Mouse (Mus musculus) testis, adult 2 months (tissue): ENCODE measurements at regions not wholly inside any gene's neighbourhood (a gene's known extent, or its start where the extent isn't known, plus 50 kb on each side); places are given as distances from the start of the nearest gene placed in this dataset.

Source experiments
- CTCF ChIP-seq: fragments of 200-500 bp; IDR thresholded peaks from 2 replicates; pipeline ENCODE4 v1.5.1; 2012; ENCODE audit warnings: low read depth, mild to moderate bottlenecking, inconsistent platforms, low read length, moderate library complexity; ENCODE audit not compliant: control insufficient read depth, insufficient read depth, insufficient replicate concordance
- POLR2A ChIP-seq: fragments of 200-500 bp; IDR thresholded peaks from 2 replicates; pipeline ENCODE4 v1.6.1; 2012; ENCODE audit warnings: low read depth, mild to moderate bottlenecking, inconsistent platforms, low read length, moderate library complexity; ENCODE audit not compliant: control insufficient read depth

- no peak for TF ChIP-seq POLR2A
- no peak for TF ChIP-seq CTCF
These were observed 72.5 kb upstream of the Tmtc1 start for GRCm38 (mm10) chr6:148516654-148517053.
